Mouse (Mus musculus) thymus, adult 2 months (tissue): ENCODE data around the gene Slc48a1.

ENCODE experiments used
- CTCF ChIP-seq: fragments of 200-500 bp; IDR thresholded peaks from 2 replicates; pipeline ENCODE4 v1.5.1; 2012; ENCODE audit warnings: mild to moderate bottlenecking, control low read depth, low read length, moderate library complexity, borderline replicate concordance; ENCODE audit not compliant: control insufficient read depth, poor library complexity, insufficient read depth; ENCODE audit errors: extremely low read depth
- POLR2A ChIP-seq: fragments of 200-500 bp; IDR thresholded peaks from 2 replicates; pipeline ENCODE4 v1.6.1; 2012; ENCODE audit warnings: mild to moderate bottlenecking, low read length, control low read depth, moderate library complexity; ENCODE audit not compliant: control insufficient read depth, poor library complexity, insufficient read depth; ENCODE audit errors: extremely low read depth

GRCm38 (mm10) chr15:97784561-97785161 is 6.3 kb downstream of the Slc48a1 start:
- TF ChIP-seq POLR2A = no peak
- no peak for TF ChIP-seq CTCF
